Mouse (Mus musculus) ovary, adult 18-20 months (tissue): ENCODE measurements around the gene Ncoa4.
"Not testable (repeated sequence)": the region's sequence is repeated elsewhere in the genome, so short reads cannot be mapped to it uniquely, and the experiment has no call there.

ENCODE experiments used
- DNase-seq: peaks from one replicate; pipeline ENCODE4 v3.0.0; 2022; ENCODE audit warnings: low spot score, mixed read lengths

Gene Ncoa4

DNA sequence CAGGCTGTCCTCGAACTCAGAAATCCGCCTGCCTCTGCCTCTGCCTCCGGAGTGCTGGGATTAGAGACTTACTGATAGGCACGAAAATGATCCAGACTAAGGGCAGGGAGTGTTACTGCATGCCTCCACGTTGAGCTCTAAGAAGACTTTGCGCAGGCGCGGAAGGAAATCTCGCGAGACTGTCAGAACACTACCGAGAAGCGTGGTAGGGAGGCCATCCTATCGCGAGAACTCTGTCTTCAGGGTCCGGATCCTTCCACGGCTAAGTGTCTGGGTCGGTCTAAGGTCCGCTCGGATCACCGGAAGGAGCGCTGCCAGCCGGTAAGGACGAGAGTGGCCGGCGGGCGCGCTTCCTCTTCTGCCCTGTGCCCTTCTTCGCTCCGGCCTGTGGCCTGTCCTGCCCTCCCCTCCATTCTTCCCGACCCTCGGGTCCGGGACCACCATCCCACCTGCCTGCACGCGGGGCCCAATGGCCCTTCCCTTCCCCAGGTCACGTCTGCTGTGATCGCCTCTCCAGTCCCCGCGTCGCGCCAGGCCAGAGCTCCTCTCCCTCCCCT, at the start of gene Ncoa4:
Ncoa4 (plus strand) TSS at position 176 of the 557 bp plus-strand sequence.
- peak; percentile 95 for DNase-seq

DNA sequence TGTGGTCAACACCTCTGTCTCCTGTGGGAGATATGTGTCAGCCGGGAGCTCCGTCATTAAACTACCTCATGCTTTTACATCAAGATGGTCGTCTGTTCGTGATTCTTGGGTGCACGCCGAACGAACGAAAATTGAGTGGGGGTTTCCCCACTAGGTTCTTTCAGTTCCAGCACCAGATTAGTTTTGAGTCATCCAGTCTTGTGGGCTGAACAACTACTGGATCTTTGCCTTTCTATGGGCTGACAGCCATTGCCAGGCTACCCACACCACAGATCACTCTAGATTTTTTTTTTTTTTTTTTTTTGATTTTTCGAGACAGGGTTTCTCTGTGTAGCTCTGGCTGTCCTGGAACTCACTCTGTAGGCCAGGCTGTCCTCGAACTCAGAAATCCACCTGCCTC, 47.5 kb upstream of the Ncoa4 start:
- not testable (repeated sequence) for DNase-seq

DNA sequence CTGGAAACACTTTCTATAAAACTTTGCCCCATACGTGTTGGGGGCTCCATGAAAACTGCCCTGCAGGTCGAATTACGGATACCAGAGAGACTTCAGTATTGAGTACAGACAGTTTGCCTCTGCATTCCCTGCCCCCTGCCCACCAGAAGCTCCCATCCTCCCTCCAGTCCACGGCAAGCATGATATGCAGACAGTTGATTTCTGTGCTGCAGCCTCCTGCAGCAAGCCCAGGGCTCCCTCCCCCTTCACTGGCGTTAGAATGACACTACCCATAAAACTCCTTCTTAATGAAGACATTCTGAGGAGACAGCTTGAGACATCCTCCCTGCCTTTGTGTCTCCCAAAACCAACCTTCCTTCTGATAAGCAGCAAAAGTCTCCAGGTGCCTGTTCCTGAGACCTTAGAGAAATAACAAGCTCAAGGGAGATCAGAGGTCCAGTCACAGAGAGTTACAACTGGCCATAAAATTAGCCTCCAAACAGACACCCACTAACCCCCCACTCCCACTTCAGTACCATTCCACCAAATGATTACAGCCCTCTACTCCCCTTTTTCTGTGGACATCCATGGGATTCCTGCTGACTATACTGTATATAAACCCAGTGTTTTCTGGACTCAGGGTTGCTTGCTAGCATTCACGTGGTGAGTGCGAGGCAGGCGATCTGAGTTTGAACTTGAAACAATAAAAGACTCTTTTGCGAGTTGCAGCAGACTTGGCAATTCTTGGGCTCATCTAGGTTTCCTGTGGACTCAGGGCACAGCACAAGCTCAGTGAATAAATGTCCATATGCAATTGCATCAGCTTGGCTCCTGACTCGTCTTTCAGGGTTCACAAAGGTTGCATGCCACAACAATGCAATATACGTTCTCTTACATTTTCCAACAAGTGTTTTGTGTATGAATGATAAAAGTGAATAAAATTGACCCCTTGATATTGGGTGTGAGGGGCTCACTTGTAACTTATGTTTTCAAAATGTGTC, 38.4 kb upstream of the Ncoa4 start:
- no peak for DNase-seq

DNA sequence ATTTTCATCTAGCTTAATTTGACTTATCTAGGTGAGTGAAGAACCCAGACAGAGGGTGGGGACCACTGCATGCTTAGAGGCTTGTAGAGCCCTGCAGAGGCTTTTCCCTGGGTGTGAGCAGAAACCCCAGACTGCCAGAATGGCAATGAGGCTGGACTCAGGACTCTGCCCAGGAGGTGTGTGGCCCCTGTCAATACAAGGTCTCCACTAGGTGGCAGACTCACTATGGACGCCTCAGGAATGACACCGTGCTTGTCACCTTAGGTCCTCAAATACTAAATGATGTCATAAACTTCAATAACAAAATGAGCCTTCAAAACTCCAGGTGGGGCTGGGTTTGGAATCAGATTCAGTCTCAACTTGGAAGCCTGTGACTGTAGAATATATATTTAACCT, 37.7 kb upstream of the Ncoa4 start:
- DNase-seq: no peak

DNA sequence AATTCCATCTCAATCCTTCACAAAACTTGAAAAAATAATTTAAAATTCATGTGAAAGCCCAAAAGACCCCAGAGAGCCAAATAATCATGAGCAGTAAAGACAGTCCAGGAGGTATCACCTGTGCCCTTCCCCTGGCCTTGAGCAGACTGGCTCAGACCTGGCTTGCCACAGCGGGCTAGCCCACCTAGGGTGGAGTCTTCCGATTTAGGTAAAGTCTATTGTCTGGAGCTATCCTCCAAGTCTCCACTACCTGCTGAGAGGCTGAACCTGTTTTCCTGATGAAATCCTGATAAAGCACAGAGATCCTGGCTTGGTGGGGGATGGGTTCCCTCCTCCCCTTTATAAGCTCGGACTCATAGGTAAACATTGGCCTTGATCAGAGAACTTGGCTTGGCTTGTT, 35.4 kb upstream of the Ncoa4 start:
- DNase-seq: no peak

DNA sequence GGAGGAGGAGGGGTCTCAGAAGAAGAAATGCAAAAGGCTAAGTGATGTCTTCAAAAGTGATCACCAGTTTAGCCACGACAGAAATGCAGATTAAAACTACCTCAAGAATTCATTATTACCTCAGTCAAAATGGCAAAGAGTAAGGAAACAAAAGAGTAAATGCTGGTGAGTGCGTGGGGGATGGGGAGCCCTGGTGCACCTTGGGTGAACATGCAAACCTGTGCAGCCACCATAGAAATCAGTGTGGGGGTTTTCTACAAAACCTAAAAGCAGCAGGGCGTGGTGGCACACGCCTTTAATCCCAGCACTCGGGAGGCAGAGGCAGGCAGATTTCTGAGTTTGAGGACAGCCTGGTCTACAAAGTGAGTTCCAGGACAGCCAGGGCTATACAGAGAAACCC, 34.4 kb upstream of the Ncoa4 start:
- DNase-seq: not testable (repeated sequence)

DNA sequence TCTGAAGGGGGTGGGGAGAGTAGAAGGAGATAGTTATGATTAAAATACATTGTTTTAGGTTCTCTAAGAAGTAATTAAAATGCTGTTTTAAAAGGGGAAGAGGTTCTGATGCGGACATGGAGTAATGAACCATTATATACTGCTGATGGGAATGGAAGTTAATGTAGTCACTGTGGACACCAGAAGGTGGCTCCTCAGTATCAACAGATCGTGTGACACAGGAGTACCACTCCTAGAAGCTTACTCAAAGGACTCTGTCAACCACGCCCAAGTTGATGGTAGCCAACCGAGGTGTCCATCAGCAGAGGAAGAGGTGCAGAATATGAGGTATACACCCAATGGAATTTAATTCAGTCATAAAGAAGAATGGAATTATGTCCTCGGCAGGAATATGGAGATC, 31.3 kb upstream of the Ncoa4 start:
- no peak for DNase-seq

DNA sequence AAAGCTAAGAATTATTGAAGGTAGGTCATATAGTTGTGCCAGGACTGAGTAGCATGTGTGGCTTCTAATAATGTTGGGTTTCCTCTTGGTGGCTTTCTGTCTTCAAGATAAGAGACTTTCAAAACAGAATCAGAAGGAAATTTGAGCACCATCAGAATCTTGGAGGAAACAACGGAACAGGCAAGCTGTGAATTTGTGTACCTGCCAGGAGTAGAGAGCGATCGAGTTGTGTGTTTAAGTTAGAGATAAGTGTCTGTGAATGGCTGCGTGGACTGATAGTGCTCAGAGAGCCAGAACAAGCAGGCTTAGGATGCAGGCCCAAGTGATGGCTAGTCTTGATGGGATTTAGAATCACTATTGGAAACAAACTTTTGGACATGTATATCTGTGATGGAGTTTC, 27.8 kb upstream of the Ncoa4 start:
- DNase-seq: no peak

DNA sequence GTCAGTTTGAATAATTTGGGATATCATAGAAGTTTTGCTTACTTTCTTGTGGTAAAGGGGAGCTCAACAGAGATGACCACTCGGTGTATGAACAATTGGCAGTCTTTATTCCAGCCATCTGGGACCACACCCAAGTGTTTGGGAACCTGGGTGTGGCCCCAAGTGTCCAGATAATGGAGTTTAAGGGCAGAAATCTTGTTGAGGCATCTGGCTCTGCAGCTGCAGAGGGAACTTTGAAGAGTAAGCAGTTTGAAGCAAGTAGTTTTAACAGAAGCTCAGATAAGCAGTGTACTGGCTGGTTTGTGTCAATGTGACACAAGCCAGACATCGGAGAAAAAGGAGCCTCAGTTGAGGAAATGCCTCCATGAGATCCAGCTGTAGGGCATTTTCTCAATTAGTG, 25.4 kb upstream of the Ncoa4 start:
- no peak for DNase-seq

DNA sequence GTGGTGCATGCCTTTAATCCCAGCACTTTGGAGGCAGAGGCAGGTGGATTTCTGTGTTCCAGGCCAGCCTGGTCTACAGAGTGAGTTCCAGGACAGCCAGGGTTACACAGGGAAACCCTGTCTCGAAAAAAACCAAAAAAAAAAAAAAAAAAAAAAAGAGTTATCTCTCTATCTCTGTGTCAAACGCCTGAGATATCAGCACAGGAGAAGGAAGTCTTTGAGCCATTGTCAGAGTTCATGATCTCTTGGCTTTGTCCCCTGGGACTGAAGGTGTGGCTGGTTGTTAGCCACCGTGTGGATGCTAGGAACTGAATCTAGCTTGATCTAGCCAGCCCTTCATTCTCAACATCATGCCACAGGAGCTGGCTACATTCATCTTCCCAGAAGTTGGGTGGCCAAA, 23.2 kb upstream of the Ncoa4 start:
- not testable (repeated sequence) for DNase-seq

DNA sequence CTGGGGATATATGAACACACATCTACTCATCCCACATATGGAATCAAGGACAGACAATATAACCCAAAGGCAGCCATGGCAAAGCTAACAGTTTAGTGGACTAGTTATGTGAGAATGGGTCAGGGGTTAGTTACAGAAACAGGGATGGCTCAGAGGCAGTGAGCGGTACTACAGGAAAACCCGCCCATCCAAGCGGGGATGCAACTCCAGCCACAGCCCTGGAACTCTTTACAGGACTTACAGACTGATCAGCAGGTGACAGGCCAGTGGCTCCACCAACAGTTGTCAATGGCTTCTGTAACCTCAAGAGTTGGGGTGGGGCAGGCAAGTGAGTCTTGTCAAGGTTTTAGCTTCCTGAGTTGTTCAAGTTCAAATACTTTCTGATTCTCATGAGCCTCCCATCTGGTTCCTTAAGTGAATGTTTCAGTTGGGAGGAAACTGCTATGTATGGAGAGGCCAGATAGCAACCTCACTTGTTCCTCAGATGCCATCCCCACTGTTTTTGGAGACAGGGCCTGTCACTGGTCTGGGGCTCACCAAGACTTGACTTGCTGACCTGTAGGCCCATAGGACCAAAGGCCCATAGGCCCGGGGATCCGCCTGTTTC, 19.2 kb upstream of the Ncoa4 start:
- DNase-seq: no peak

DNA sequence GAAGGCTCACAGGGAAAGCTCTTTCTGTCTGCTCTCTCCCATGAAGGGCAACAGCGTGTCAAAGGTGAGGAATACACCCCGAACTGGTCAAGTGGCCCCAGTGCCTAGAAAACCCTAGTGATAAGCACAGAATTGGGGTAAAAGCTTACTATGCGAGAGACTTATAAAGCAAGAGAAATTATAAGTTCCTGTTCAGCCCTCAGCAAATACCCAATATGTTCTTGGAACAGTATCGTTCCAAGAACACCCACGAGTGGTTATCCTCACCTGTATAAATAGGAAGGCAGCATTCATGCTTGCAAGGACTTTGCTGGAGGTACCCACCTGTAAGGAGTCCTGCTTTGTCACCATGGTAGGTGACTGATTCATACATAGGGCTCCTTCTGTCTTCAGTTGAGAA, 17.9 kb upstream of the Ncoa4 start, which contains the start of gene Msmb:
Msmb (plus strand) TSS at position 301 of the 400 bp plus-strand sequence.
- no peak for DNase-seq

DNA sequence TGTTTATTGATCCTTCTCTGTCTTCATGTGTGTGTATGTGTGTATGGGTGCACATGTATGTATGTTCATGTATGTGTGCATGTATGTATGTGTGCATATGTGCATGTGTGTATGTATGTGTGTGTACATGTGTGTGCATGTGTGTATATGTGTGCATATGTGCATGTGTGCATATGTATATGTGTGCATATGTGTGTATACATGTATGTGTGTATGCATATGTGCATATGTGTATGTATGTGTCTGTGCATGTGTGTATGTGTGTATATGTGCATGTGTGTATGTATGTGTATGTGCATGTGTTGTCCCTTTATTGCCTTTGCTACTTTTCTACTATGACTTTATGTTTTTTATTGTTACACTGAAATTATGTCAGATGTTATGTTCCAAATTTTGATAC, 14.9 kb upstream of the Ncoa4 start:
- no peak for DNase-seq

DNA sequence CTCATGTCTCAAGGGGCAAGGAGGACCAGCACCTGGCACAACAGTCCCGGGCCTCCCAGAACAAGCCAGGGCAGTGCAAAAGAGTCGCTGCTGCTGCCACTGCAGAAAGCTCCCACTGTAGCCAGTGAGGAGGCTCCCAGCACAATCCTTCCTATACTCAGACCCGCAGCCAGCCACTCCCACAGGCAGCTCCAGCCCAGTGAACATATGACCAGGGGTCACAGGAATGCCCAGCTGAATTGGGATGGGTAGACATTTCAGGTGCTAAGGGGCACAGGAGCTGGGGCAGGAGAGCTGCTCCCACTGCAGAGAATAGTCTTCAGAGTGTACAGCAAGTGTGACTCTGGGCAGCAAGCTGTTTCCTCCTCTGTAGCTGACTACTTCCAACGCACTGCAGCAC, 14.3 kb upstream of the Ncoa4 start:
- no peak for DNase-seq

DNA sequence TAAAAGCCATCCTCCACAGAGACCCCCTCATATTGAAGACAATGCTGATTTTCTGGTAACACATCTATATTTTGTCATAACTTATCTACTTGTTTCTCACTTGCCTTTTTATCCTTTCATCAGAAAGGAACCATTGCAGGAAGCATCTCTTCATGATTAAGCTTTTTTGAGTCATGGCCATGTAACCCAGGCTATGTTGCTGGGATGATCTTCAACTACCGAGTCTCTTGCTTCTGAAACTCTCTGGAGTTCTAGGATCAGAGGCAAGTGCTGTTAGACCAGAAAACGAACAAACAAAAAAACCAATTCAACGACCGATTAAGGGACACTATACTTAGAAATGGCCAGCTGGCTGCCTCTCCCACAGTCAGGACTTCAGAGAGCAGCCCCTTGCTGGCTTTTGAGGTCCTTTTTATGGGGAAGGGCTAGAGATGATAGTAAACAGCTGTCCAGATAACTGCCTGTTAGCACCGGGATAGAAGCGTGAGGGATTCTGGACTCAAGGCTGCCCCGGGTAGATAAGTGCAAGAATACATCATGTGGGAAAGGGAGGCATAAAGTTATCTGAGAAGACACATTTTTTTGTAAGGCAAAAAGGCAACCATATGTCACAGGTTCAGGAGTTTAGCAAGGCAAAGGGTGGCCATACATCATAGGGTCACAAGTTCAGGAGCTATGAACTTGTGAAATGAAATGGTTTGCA, 13.7 kb upstream of the Ncoa4 start:
- DNase-seq: no peak

DNA sequence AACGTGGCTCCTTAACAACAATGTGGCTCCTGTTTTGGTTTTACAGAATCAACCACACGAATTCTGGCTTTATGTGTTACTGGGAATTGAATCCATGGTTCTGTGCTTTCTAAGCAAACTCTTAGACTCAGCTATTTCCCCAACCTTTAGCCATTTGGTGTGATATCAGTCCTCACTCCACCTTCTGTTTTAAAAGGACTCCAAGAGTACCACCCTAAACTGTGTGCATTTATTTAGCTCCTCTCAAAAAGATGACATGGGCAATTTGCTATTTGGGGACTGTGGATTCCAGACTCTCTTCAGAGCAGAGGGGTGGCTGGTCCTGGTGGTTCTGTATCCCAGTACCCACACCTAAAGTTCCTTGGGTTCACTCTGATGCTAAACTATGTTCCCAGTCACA, 13.1 kb upstream of the Ncoa4 start:
- no peak for DNase-seq

DNA sequence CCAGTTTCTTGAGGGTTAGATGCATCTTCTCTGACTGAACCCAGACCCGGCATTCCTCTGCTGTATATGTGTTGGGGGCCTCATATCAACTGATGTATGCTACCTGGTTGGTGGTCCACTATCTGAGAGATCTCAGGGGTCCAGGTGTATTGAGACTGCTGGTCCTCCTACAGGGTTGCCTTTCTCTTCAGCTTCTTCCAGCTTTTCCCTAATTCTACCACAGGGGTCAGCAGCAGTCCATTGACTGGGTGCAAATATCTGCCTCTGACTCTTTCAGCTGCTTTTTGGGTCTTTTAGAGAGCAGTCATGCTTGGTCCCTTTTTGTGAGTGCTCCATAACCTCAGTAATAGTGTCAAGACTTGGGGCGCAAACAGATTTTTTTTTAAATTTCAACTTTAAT, 8.8 kb upstream of the Ncoa4 start:
- no peak for DNase-seq

DNA sequence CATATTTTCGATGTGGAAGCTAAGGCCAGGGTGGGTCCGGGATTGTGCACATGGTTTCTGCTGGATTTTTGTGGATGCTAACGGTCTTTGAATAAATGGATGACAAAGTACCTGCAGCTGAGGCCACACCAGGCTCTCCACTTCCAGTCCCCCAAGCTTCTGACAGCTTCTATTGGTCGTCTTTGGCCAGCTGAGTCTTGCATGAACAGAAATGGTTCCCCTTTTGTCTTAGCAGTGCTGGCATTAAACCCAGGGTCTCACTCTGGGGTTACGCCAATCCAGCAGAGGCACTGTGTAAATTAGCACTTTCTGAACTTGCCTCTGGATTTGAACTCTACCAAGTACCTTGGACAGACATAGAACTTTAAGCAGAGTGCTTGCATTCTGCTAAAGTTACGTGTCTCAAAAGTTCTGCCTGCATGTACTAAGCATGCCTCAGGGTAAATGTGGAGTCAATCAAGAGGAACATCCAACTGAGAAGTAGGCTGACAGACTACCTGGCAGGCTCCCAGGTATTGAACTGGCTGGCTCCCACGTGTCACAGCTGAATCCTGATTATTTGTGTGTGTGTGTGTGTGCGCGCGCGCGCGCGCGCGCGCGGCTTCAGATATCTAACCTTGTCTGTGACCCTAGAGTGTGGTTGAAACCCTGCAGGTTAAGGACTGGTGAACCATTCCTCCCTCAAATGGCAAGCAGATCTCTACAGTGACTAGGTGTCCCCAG, 7.3 kb upstream of the Ncoa4 start:
- DNase-seq: no peak

DNA sequence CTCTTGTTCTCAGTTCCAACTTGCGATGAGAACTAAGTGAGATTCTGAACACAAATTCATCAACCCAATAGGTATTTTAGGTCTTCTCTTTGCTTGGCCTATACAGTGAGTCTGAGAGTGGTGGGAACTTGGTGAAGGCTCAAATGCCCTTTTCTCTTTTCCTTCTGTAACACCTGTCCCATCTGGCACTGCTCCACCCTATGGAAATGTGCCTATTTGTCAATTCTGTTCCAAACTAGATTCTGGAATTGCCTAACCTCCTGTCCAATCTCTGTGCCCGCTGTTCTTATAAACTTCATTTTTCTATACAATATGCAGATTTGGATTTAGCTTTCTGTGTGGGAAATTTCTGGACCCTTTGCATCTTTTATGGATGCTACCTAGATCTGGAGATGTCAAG, 6.5 kb upstream of the Ncoa4 start:
- DNase-seq: no peak

DNA sequence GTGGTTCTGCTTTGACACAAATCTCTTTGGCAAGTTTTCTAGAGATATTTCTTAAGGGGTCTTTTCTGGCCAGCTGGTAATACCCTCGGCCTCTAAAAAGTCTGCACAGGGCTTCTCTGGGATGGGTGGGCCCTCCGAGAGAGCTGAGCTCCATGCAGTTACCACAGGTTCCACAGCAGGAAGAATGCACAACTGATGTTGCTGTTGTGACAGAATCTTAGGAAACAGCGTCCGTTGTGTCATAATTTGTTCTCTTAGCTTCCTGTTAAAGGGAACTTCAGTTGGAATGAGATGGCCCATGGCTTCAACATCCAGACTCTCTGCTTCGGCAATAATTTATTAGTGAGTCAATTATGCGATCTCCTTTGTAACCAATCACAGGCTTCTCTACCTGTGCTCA, 4.9 kb upstream of the Ncoa4 start:
- no peak for DNase-seq

DNA sequence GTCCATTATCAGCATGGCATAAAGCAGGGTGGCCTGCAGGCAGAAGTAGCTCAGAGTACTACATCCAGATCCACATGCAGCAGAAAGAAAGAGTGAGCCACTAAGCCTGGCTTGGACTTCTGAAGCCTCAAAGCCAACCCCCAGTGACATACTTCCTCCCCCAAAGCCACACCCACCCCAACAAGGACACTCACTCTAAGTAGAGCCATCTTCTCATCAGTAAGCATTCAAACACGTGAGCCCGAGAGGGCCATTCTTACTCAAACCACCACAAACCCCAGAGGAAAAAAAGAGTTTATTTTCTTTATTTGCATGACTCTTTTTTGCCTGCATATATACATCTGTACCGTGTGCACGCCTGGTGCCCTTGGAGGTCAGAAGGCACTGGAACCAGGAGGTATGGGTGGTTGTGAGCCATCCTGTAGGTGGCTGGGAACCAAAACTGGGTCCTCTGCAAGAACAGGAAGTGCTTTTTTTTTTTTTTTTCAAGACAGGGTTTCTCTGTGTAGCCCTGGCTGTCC, 455 bp upstream of the Ncoa4 start:
- DNase-seq: no peak

DNA sequence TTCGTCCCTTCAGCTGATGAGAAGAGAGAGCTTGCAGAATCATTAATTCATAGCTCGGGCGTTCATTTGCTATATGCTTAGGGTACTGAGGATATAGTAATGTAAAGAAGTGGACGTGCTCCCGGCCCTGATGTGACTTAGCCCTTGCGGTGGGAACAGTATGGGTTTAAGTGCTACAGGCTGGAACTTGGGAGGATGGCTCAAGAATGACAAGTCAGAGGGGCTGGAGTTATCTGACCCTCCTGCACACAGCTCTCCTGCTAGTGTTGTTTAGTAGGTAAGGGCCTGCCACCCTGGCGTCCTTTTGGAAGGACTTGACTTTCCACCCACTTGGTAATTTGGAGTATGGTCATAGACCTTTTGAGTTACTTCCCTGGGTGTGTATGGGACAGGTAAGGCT, 898 bp downstream of the Ncoa4 start:
- no peak for DNase-seq
